ENCODE assay signal across 7 mouse cellular contexts in the genomic region with DNA sequence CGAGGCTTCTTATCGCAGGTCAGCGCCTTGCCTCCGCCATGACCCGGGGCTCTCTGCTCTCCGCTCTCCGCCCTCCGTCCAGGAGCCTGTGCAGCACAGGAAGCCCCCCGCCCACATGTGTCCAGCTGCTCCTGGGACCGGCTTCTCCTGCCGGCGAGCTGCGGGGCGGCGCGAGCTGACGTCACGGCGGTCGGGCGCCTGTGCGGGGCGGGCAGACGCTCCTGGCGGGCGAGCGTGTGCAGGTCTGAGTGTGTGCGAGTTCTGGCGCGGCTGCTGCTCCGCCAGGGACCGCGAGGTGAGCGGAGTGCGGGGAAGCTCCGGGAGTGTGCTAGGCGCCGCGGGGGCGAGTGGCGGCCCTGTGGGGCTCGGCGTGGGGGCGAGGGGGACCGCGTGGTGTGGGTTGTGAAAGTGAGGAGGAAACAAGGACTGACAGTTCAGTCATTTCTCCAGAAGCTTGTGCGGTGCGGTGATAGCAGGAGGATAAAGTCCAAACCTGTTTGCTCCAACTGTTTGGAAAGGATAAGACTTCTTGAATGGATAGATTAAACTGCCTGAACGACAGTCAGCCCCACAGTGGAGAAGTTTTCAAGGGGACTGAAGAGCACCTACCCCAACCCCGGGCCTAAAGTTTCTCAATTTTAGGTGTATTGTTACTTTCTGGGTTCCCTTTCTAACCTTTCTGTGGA. TPM values are rescaled to one million over a fixed set of nuclear protein-coding genes. Genes with fewer than 3 reads are reported as not detected.
A peak's percentile ranks its signal among the peaks of the same experiment; 100 is the strongest.
DNase-seq lines count a peak whose midpoint lies in the region; ATAC-seq and TF ChIP-seq lines count a peak whose summit lies in the region.

No protein-coding gene starts in this region.

- H3K27me3 ChIP-seq in intestine, embryonic 15.5 days (replicated peaks) = no peaks in the 10 kb centered on the region
- no peaks in the 10 kb centered on the region for H3K27me3 ChIP-seq in limb, embryonic 10.5 days (ENCODE audit: low read depth, poor library complexity, severe bottlenecking)
- H3K27me3 ChIP-seq in midbrain, embryonic 12.5 days = no peaks in the 10 kb centered on the region
- H3K27me3 ChIP-seq in small intestine, adult 2 months (ENCODE audit: control insufficient read depth, insufficient read depth, low read length) = no peaks in the 10 kb centered on the region

- no peak; the same call in 1 of the 2 replicates for TF ChIP-seq POLR2A in small intestine, adult 2 months (IDR thresholded peaks at IDR 0.05; ENCODE audit: low read depth, low read length)

- peak overlapping the region; percentile 76 for H3K4me2 ChIP-seq in intestine, embryonic 15.5 days (replicated peaks)
- peak overlapping the region; percentile 68 for H3K4me2 ChIP-seq in midbrain, embryonic 12.5 days (replicated peaks)

- no peak for TF ChIP-seq CTCF in small intestine, adult 2 months (IDR thresholded peaks at IDR 0.05; ENCODE audit: extremely low read depth, insufficient read length, insufficient replicate concordance, low read depth, low read length)

- peak; percentile 96 for ATAC-seq in intestine, embryonic 15.5 days
- peak; percentile 99 for ATAC-seq in midbrain, embryonic 12.5 days (ENCODE audit: low FRiP score, low read depth)

- H3K36me3 ChIP-seq in intestine, embryonic 15.5 days = no peaks in the 10 kb centered on the region
- H3K36me3 ChIP-seq in limb, embryonic 10.5 days = no peaks in the 10 kb centered on the region
- H3K36me3 ChIP-seq in midbrain, embryonic 12.5 days = no peaks in the 10 kb centered on the region
- no peaks in the 10 kb centered on the region for H3K36me3 ChIP-seq in small intestine, adult 2 months (ENCODE audit: control insufficient read depth, insufficient read depth, low read length)

- peak overlapping the region; percentile 76 for H3K9ac ChIP-seq in intestine, embryonic 15.5 days
- peak overlapping the region; percentile 63 for H3K9ac ChIP-seq in midbrain, embryonic 12.5 days (replicated peaks)

- H3K4me1 ChIP-seq in intestine, embryonic 15.5 days (replicated peaks) = peaks cover 14% of the 10 kb centered on the region; the same call in 1 of the 2 replicates
- H3K4me1 ChIP-seq in limb, embryonic 10.5 days = peaks cover 12% of the 10 kb centered on the region
- 0 out of 2 replicates have a peak, but pooled peaks cover 7% of the 10 kb centered on the region for H3K4me1 ChIP-seq in midbrain, embryonic 12.5 days
- H3K4me1 ChIP-seq in small intestine, adult 2 months (ENCODE audit: control insufficient read depth, insufficient read depth, insufficient read length, low read length) = peaks cover 9% of the 10 kb centered on the region; the same call in 1 of the 2 replicates

- H3K9me3 ChIP-seq in intestine, embryonic 15.5 days = no peaks in the 10 kb centered on the region
- H3K9me3 ChIP-seq in limb, embryonic 10.5 days (replicated peaks) = no peaks in the 10 kb centered on the region
- no peaks in the 10 kb centered on the region for H3K9me3 ChIP-seq in midbrain, embryonic 12.5 days

- peak overlapping the region; percentile 77 for H3K27ac ChIP-seq in intestine, embryonic 15.5 days
- H3K27ac ChIP-seq in limb, embryonic 10.5 days = peak overlapping the region; percentile 94
- no peak overlapping the region; the same call in 1 of the 2 replicates for H3K27ac ChIP-seq in midbrain, embryonic 12.5 days (replicated peaks)
- H3K27ac ChIP-seq in small intestine, adult 2 months (ENCODE audit: insufficient read depth, low read depth, low read length) = peak overlapping the region; percentile 71

- DNase-seq in adrenal gland, adult 8-10 months = peak; percentile 70
- DNase-seq in embryo, embryonic 10.5 days (ENCODE audit: low spot score) = peak; percentile 88
- peak; percentile 72 for DNase-seq in gastrocnemius, postnatal 25 days
- peak; percentile 89 for DNase-seq in limb, embryonic 10.5 days (ENCODE audit: low spot score)

- peak overlapping the region; percentile 70 for H3K4me3 ChIP-seq in intestine, embryonic 15.5 days (replicated peaks)
- peak overlapping the region; percentile 73 for H3K4me3 ChIP-seq in limb, embryonic 10.5 days
- H3K4me3 ChIP-seq in midbrain, embryonic 12.5 days = peak overlapping the region; percentile 49
- peak overlapping the region; percentile 78 for H3K4me3 ChIP-seq in small intestine, adult 2 months (ENCODE audit: low read depth, low read length)

- WGBS in intestine, embryonic 15.5 days = under 1% methylated on average over 50 of the region's 50 CpGs
- under 1% methylated on average over 50 of the region's 50 CpGs for WGBS in limb, embryonic 10.5 days
- WGBS in midbrain, embryonic 12.5 days = under 1% methylated on average over 50 of the region's 50 CpGs
- WGBS in small intestine, adult 2 months = 1% methylated on average over 50 of the region's 50 CpGs

RNA-seq across cellular contexts. Expression of gene Abcg2, which starts 56.2 kb away (rescaled TPM):
- total RNA-seq in adrenal gland, adult 8-10 months (2022) = 10 to 100 TPM; 22.6 to 47.4 (median 31.8) TPM
- total RNA-seq in gastrocnemius, postnatal 25 days (2021) = 10 to 100 TPM; 14.6 to 19.1 TPM
- 87.1 and 87.6 TPM in 2 replicates for polyA plus RNA-seq in intestine, embryonic 15.5 days (2015; fragmentation: Nextera tagmentation; extraction: Ambion mirVana)
- polyA plus RNA-seq in limb, embryonic 10.5 days (2016; fragmentation: Nextera tagmentation; extraction: Ambion mirVana) = 49.3 and 52.5 TPM in 2 replicates
- polyA plus RNA-seq in midbrain, embryonic 12.5 days (2016; fragmentation: Nextera tagmentation; extraction: Ambion mirVana) = 39.8 and 39.9 TPM in 2 replicates
- polyA plus RNA-seq in small intestine, adult 2 months (2012; rRNA removed) = 5.6 and 17.4 TPM in 2 replicates
